Mouse (Mus musculus): ENCODE measurements at regions not wholly inside any gene's neighbourhood (a gene's known extent, or its start where the extent isn't known, plus 50 kb on each side); places are given as distances from the start of the nearest gene placed in this dataset.
A peak's percentile ranks its signal among the peaks of the same experiment; 100 is the strongest.

DNA sequence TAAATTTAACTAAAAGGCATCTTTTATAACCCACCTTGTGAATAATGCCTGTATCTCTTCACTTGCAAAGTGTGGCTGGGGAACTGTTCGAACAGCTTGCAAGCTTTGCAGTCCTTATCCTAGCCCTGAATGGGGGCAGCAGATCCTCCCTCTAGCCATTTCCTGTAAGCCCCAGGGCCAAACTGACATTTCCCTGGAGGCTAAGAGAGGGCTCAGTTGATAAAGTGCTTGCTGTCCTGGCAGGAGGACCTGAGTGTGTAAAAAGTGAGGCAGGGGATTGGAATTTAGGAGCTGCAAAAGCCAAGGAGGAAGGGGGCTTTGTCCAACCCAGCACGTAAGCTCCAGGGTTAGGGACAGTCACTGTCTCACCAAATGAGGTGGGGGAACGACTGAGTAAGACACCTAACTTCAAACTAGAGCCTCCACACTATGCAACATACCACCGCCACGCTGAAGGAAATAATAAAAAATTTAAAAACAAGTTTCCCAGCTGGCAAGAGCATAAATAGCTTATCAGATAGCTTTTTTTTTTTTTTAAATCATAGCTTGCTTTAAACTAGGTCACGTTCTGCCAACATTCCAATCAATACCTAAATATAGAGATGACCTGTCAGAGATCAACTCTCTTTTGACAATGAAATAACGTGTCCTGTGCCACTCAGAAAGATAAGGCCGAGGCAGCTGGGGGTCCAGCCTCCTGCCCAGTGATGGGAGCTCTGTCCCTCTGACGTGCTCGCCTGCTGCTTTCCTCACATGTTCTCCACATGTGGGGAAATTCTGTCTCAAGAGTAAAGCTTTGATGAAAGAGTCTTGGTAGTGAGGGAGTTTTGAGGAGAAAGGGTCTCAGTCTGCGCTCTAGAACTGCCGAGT is 146.0 kb downstream of the Zfp36l1 start:
- DNase-seq, result no peak

DNA sequence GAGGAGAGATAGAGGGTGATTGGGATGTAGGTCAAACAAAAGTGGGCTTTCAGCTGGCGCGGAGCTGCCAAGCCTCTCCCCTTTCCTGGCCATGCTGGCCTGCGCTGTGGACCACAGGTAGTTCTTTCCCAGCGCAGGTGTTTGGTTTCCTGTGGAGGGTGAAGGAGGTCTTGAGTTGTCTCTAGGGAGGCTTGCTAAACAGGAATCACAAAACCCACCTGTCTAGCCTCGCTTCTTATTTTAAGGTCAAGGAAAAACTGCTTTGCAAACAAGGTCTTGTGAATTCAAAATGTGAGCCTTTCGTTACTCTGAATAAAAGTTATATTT is 146.6 kb downstream of the Zfp36l1 start:
- DNase-seq, result no peak

DNA sequence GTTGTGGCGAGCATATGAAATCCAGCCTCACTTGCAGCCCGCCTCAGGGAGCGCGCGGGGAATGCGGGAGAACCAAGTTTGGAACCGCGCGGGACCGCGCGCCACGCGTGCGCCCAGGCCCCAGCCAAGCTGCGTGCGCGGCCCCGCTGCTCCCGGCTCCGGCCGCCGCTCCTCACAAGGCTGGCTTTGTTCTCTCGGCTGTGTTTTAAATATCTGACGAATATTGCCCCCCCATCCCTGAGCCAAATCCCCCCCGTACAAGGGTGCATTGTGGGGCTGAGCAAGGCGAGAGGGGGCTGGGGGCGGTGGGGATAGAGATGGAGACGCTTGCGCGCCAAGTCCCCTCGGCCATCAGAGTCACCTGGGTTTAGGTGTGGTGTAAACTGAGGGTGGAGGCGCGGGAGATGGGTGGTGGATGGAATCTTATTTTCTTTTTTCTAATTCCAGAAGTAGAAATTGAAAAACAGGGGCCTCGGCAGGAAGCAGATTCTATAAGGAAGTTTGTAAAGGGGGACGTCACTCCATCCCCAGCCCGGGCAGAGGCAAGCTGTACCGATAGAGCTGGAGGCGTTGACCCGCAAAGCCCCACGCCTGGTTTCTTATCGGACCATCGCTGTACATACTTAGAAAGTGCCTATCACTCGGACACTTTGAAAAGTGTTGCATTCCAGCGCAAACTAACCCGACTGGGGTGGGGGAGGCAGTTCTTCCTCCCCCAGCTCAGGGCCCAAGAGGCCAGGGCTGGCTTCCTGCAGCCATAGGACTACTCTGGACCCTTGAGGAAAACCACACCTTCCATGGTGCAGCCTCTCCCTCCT is 147.1 kb downstream of the Zfp36l1 start:
- no peak for DNase-seq

DNA sequence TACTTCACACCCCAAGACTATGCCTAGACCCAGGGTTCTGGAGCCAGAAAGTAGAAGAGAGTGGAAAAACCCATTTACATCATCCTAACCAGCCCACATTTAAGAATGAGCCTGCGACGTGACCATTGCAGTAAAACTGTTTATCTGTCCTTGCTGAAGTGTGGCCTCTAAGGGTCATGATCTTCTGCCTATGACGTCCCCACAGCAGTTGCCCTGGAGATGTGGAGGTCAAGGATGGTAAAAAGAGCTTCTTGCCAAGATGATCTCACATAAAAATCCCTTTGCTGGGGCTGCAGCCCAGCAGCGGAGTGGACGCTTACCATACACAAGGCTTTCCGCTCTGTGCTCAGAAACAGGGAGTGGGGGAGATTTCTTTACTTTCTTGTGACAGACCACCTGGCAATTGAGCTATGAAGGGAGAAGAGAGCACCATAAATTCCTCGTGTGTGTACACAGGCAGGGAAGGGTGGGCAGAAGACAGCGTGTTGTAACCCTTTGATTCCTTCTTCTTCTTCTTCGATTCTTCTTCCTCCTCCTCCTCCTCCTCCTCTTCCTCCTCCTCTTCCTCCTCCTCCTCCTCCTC is 149.3 kb downstream of the Zfp36l1 start:
- DNase-seq, result peak; percentile 84

DNA sequence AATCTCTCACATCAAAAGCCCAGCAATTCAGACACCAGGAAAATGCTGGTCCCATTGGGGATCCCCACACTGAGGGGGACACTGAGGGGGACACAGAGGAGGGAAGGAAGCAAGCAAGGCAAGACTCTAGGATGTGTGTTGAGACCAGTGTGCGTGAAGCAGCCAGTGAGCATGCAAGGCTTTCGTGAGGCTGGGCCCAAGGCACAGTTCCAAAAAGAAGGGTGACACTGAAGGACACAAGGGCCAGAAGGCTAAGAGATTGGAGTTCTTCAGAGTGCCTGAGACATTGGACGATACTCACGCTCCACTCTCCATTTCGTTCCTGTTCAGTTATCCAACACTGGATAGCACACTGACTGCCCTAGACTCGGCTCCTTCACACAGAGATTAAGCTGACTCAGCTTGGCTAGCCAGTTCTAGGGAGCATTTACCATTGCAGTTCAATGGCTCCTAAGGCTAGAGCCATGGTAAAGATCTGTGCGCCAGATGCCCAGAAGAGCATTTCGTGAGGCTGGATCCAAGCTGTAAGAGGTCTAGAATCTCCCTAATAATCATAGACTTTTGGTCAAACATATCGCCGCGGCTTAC is 150.1 kb downstream of the Zfp36l1 start:
- DNase-seq, result no peak

DNA sequence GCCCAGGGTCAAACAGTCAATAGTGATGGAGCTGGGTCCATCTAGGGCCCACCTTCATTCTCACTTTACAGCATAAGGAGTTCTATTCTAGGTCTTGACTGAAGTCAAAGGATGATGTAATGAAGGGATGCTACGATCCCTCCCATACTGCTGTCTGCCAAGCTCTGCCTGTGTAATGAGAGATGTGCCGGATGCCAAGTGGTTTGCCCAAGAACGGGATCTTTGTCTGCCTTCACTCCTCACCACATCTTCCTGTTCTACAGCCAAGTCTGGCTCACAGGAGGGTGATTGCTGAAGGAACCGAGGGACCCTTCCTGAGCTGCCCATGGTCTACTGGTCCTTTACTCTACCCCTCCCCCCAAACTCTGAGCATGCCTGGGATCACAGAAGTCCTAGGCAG is 150.9 kb downstream of the Zfp36l1 start:
- DNase-seq, result no peak

DNA sequence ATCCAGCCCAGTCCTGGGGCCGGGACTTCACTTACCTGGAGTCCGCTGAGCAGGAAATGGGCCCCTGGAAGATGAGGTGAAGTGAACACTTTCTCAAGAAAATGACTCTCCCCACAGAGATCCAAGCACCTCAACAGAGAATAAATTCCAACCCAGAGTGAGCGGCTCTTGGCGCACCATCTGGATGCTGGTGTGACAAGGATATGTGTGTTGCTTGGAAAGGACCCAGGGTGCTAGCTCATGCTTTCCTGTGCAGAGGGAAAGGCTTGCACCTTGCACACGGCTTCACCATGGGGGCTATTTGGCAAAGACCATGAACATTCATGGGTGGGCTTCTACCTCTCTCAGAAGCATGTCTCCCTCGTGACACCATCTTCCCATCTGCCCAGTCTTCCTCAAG is 151.7 kb downstream of the Zfp36l1 start:
- no peak for DNase-seq

DNA sequence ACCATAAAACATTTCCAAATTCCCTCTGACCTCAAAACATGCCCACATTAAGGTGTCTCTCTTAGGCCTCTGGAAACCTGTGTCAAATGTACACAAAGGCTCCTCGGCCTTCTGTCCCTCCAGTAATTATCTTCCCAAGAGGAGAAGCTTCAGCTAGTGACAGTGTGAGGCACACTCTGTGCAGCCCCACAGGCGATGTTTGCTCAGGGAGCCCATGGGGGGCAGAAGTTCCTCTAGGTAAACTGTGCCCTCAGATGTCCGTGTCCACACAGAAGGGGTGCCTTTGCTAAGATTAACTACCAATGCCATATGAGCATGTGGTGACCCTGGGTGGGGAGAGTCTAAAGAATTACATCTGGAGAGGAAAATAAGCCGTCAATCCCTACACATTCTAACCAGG is 152.4 kb downstream of the Zfp36l1 start:
- DNase-seq, result no peak

DNA sequence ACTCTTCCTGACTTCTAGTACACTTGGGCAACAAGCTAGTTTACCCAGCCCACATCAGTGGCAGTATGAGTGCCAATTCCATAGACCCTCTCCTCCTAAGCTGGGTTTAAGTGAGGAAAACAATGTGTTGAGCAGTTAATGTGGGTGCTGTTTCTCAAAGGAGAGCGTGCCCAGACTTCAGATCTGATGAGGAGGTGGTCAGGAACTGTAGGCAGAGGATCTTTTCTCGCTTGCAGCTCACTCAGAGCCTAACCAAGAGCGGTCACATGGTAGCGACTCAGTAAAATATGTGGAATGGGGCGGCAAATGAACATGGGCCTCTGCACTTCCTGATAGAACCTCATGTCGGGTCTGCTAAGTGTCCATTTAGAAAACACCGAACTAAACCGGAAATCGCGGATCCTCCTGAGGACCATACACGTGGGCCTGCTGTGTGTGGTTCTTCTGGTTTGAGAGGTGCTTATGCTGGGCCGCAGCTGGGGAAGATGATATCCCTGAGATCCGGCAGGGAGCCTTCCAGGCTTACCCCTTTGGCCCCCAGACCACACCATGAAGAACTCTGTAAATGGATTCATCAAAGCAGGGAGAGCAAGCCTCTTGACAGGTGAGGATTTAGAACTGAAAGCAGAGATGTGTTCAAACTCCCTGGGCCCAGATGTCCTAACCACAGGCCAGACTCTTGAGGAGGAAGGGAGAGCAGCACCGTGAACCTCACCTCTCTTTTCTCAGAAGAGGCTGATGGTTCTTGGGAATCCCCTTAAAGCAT is 153.1 kb downstream of the Zfp36l1 start:
- no peak for DNase-seq

DNA sequence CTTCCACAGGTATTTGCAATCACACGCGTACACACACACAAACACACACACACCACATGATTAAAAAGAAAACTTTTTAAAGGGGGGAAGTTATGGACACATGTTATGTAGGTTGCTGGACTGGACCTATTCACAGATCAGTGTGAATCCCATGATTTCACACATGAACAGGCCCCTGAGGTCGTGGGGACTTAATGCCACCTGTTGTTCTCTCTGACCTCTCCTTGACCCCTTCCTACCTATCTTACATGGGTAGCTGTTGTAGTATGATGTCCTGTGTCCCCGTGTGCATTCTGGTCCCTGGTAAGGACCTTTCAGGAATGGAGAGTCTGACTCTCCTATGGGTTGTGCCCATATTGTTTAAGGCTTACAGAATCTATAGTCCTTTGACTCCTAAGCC is 155.6 kb downstream of the Zfp36l1 start:
- no peak for DNase-seq

DNA sequence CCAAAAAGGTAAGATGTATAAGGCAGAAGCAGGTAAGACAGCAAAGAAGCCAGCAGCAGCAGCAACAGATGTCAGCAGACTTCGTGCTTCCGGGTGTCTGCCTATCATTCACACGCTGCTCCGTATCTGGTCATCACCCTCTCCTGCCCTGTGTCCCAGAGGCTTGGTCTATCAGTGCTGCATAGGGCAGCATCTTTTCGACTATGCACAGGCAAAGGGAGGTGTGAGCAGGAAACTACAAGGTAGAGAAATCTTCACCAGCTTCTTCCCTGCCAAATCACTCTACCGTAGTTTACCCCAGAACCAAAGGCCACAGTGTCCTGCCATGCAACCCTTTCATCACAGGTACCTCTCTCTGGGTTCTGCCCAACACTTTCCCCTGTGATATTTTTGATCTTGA is 156.5 kb downstream of the Zfp36l1 start:
- DNase-seq, result no peak

DNA sequence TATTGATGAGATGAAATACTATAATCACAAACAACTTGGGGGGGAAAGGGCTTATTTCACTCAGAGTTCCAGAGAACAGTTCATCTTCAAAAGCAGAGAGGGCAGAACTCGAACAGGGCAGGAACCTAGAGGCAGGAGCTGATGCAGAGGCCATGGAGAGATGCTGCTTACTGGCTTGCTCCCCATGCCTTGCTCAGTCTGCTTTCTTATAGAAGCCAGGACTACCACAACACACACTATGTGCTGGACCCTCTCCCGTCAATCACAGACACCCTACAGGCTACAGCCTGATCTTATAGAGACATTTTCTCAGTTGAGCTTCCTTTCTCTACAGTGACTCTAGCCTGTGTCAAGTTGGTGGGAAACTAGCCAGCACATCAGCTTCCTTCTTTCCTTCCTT is 157.3 kb downstream of the Zfp36l1 start:
- DNase-seq, result no peak

DNA sequence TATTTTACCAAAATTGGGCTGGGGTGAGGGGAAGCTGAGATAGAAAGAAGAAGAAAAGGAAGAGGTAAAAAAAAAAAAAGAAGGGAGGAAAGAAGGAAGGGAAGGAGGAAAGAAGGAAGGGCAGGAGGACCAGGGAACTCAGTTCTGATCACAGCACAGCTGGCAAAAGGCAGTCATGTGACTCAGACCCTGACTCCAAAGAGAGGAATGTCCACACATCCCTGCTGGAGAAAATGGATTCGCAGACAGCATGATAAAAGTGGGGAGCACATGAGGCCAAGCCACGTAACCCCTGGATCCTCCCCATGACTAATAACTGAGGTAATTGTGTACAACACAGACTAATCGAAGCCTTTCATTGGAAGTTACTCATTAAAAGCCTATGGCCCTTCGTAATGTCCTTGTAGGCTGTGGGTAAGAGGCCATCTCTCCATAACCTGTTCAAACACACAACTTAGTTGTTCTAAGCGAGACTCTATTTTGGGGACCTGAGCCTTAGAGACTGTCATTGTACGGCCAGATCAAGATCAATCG is 162.2 kb downstream of the Zfp36l1 start:
- no peak for DNase-seq

DNA sequence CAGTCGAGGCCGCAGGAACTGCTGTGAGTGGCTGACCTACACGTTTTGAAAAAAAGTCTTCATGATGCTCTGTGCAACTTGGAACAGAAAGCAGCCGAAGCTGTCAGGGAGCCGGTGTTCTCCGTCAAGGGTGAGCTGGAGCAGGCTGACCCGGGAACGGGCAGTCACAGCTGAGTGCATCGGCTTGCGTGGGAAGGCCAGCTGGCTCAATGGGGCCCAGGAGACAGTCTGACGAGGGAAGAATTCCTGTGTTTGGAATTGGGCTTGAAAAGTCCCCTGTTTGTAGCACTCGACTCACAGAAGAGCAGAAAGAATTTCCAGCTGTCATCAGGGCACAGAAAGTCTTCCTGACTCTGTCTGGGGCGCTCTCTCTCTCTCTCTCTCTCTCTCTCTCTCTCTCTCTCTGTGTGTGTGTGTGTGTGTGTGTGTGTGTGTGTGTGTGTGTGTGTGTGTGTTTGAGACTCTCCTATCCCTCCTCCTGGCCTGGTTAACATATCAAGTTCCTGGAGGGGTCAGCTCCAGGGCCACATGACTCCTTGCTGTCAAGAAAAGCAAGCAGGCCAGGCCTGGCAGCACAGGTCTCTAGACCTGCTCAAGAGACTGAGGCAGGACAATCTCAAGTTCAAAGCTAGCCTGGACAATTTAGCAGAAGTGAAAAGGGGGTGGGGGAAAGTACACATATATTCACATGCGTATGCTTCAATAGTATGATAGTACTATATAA is 163.6 kb downstream of the Zfp36l1 start:
- DNase-seq, result no peak

DNA sequence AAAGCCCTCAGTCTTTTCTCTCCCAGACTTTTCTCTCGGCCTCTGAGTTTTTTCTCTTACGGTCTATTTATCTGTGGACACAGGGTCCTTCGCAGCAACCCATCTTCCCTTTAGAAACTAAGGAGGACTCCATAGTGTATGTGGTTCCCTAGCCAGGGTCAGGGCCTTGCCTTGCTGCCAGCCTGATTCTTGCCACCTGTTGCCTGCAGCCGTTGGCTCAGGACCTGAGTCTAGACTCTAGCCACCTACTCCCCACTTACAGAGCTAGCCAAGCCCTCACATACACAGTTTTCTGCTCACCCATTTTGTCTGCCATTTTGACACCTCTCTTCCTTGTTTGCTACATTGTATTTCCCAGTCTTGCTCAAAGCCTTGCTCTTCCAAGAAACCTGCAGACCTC is 165.2 kb downstream of the Zfp36l1 start:
- no peak for DNase-seq

DNA sequence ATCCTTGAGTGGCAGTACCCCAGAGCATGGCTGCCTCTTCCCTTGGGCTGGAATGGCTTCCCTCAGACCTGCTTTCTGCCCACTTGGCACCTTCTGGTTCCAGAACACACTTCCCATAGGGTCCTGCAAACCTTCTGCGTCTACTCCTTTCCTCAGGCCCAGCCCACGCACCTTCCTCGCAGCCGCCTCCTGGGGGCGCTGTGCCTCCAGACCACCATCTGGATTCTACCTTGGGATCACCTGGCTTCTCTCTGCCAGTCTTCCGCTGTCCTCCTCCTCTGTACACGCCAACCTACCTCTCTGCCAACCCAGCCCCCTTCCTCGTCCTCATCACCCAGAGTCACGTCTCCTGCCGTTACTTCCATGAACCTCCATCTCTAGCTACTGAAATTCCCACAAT is 166.0 kb downstream of the Zfp36l1 start:
- DNase-seq, result no peak

DNA sequence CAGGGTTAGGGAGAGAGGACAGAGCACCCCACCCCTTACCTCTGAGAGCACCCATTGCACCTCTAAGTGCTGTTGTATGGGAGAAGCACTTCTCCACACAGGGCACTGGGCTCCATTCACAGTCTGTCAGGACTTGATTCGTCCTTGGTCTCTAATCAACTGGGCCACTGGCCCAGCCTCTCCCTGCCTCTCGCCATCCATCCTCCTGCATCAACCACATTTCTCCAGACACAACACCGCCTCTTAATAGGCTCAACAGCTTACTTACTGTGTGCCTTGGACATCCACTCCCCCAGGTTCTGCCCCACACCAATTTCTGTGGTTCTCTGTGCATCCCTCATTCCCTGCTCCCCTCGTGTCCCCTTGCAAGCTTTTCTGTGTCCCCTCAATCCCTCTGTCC is 166.9 kb downstream of the Zfp36l1 start:
- no peak for DNase-seq

DNA sequence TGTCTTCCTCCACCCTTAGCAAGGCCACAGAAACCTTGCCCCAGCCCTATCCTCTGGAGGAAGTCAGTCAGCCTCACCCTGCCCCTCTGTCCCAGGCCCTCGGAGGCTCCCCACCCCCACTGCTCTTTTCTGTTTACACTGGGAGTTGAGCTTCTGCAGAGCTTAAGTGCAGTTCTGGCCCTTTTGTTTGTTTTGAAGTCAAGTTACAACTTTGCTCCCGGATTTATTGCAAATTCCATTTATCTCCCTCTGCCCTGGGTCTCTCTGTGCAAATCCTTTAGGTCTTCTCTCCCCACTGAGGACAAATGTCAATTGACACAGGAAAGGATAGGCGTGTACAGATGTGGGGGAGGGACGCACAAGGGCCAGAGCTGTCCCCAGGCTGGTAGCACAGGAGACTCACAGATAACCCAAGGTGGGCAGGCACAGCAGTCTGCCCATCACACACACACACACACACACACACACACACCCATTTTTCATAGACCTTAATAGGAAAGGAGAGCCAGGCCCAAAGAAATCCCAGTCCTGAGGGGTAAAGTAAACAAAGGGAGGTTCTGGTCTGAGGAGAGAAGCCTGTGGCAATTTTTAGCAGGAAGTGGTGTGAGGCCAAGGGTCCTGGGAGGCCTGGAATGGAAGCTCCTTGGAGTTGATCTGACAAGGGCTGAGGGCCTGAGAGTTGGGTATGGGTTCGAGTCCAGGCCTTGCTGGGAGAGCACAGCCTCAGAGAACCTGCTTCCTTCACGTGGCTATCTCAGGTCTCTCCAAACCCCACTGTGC is 167.9 kb downstream of the Zfp36l1 start:
- DNase-seq, result no peak

DNA sequence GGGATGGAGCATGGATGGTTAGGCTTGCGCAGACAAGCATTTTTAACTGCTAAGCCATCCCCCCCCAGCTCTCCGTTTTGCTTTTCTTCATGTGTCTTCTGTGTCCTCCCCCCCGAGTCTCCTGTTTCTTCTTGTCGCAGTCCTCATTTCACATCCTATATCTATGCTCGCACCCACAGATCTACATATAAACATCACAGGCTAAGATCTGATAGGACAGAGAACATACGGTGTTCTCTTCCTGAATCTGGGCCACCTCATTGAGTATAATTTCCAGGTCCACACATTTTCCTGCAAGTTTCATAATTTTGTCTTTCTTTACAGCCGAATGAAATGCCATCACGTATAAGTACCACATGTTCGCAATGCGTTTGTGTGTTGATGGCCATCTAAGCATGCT is 168.7 kb downstream of the Zfp36l1 start:
- DNase-seq, result no peak

DNA sequence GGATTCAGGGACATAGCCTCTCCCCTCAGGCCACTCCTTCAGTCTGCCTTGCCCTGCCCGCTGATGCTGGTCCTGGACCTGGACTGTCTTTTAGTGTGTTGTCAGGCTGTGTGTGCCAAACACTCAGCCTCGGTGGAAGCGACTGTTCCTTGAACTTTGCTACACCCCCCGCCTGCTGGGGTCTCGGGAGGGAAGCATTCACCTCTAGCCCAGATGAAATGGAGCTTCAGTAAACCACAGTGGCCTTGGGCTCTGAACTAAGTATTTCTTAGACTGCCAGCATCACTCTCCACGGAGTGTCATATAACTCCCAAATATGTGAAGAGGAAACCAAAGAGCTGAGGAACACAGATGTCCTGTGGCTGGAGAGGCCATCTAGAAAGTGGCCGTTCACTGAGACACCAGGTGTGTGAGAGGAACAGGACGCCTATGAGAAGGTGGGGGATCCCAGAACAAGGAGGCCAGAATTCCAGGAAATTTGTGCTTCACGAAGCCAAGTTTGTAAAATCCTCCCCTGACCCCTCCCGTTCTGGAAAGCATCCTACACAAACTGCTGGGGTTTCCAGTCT is 170.2 kb downstream of the Zfp36l1 start:
- no peak for DNase-seq

Data from adrenal gland, adult 8-10 months (tissue).